Mouse (Mus musculus): Measurements from ENCODE around the gene Il21r. TPM values are rescaled to one million over a fixed set of nuclear protein-coding genes. Genes with fewer than 3 reads are reported as not detected.

The Il21r gene
- total RNA-seq, 1 experiment from 2014 or later = 10.3 TPM

DNA sequence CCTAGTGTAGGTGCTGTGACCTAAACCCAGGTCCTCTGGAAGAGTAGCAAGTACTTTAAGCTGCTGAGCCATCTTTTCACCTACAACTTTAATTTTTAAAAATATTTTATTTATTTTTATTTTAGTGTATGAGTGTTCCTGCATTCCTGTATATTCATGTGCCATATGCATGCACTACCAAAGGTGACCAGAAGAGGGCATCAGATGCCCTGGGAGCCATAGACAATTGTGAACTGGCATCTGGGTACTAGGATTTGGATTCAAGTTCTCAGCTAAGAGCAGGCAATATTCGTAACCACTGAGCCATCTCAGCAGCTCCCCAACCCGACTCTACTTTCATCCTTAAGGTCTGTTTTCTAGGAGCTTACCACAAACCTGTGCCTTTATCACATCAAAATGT lies 71.7 kb downstream of the Il21r start:
- ATAC-seq (replicated peaks in 1 of 2; ENCODE audit: insufficient read depth in 1 of 2, low FRiP score in 2 of 2, low TSS enrichment in 1 of 2, low read depth in 1 of 2, poor library complexity in 2 of 2, severe bottlenecking in 2 of 2) = 0 out of 4 replicates have a peak, but pooled peaks of 1 of the 2 experiments have one; percentile 40

DNA sequence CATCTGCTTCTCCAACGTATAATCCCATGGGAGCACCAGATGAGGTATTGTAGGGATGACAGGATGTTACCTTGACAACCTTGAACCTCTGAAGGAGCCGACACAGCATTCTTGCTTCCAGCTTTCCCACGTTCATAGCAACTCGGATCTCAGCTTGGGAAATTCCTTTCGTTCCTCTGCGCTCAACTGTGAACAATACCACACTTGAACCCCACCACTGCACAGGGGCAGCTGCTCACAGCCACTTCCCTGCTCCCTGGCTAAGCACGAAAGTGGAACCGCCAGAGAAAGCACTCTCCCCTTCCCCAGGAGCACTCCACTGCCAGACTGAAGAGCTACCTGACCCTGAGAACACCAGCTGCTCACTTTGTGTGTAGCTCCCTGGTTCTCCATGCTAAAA lies 75.5 kb downstream of the Il21r start:
- ATAC-seq (replicated peaks in 1 of 2; ENCODE audit: insufficient read depth in 1 of 2, low FRiP score in 2 of 2, low TSS enrichment in 1 of 2, low read depth in 1 of 2, poor library complexity in 2 of 2, severe bottlenecking in 2 of 2) = no peak

DNA sequence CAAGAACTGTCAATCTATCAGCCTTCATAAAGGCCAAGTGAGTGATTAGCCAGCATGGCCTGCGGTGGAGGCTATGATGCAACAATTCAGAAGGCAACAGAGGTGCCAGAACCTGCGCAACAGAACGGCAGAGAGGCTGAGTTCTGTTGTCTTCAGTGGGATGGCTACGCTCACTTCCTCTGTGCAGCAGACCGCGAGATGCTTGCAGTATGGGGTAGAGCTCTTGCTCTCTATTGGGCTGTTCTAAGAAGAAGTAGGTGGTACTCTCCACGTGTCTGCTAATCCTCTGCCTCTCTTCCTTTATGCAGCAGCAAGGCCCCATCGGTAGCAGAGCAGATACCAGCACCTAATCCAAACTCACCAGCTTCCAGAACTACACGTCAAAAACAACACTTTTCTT lies 76.7 kb downstream of the Il21r start:
- ATAC-seq (replicated peaks in 1 of 2; ENCODE audit: insufficient read depth in 1 of 2, low FRiP score in 2 of 2, low TSS enrichment in 1 of 2, low read depth in 1 of 2, poor library complexity in 2 of 2, severe bottlenecking in 2 of 2) = no peak

Other genes with a start within 250 kb of the Il21r start
- 6.8 and 7.0 TPM in 2 replicates for gene Kdm8, start 158.8 kb upstream of the Il21r start, total RNA-seq (2017)
- 65.5 and 101 TPM in 2 replicates for gene Nsmce1, start 111.8 kb upstream of the Il21r start, total RNA-seq (2017)
- gene Il4ra, start 51.3 kb upstream of the Il21r start, total RNA-seq (2017) = 39.3 and 41.8 TPM in 2 replicates
- 32.2 and 48.7 TPM in 2 replicates for gene Gtf3c1, start 104.4 kb downstream of the Il21r start, total RNA-seq (2017)
- 9.9 and 15.8 TPM in 2 replicates for gene D430042O09Rik, start 104.5 kb downstream of the Il21r start, total RNA-seq (2017)

Measured in hematopoietic stem cell, adult 5-6 weeks (primary cell).